Mouse (Mus musculus) testis, adult 2 months (tissue): Measurements from ENCODE around the gene Txn2.

Source experiments
- CTCF ChIP-seq: fragments of 200-500 bp; IDR thresholded peaks from 2 replicates; pipeline ENCODE4 v1.5.1; 2012; ENCODE audit warnings: low read depth, mild to moderate bottlenecking, inconsistent platforms, low read length, moderate library complexity; ENCODE audit not compliant: control insufficient read depth, insufficient read depth, insufficient replicate concordance
- POLR2A ChIP-seq: fragments of 200-500 bp; IDR thresholded peaks from 2 replicates; pipeline ENCODE4 v1.6.1; 2012; ENCODE audit warnings: low read depth, mild to moderate bottlenecking, inconsistent platforms, low read length, moderate library complexity; ENCODE audit not compliant: control insufficient read depth

DNA sequence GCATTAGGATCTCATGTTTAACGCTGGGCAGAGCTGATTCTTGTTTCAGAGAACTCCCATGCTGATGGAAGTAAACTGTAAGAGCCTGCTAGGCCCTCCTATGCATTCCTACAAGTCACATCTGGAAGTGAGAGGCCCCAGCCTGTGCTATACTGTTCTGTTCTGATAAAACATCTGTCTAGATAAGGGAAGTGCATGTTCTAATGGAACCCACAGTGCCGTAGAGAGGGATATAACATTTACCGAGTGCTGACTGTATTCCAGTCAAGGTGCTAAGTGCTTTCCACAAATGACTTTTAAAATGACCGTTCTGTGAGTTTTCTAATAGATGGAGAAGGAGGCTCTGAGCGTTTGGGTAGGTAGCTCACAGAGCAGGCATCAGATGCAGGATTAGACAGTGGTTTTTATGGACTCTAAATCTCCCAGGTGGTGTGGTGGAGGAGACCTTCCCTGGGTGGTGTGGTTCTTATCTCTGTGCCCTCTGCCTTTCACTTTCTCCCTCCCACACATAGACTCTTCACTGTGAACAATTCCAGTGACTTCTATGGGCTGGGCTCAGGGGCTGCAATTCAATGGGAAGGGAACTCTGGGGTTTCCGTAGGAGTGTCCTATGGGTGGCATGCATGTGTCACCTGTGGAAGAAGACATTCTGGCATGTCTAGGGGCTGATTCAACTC, 45.5 kb upstream of the Txn2 start:
- no peak for TF ChIP-seq CTCF
- no peak for TF ChIP-seq POLR2A
